Mouse (Mus musculus): ENCODE data around the gene Irf8. TPM values are rescaled to one million over a fixed set of nuclear protein-coding genes. Genes with fewer than 3 reads are reported as not detected.

Irf8 gene
- polyA plus RNA-seq, 1 experiment from 2014 or later = 3.1 TPM

DNA sequence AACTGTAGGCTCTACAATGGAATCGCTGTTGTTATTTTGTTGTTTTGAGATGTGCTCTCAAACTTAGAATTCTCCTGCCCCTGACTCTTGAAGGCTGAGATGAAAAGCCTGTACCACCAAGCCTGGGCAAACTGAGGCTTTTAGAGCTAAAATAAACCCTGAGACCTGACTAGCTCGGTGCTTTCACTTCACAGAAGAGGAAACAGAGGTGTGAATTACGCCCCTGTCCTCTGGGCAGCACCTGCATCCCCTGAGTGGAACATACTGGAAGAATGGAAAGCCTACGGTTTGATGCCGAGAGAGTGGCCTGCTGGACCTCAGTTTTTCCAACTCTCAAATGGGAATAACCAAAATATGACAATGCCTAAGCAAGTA is 10.6 kb upstream of the Irf8 start:
- H3K36me3 ChIP-seq (replicated peaks) = no peaks in the 10 kb centered on the region
- no peak overlapping the region for H3K4me2 ChIP-seq
- no peak overlapping the region for H3K4me3 ChIP-seq (replicated peaks)
- 0 out of 2 replicates have a peak, but pooled peaks cover 3% of the 10 kb centered on the region for H3K4me1 ChIP-seq
- no peak overlapping the region for H3K9ac ChIP-seq
- H3K27me3 ChIP-seq = no peaks in the 10 kb centered on the region
- H3K9me3 ChIP-seq = 0 out of 2 replicates have a peak, but pooled peaks cover 4% of the 10 kb centered on the region
- no peak overlapping the region for H3K27ac ChIP-seq
- ATAC-seq (ENCODE audit: low FRiP score) = no peak
- 92% methylated on average over 5 of the region's 5 CpGs for WGBS

DNA sequence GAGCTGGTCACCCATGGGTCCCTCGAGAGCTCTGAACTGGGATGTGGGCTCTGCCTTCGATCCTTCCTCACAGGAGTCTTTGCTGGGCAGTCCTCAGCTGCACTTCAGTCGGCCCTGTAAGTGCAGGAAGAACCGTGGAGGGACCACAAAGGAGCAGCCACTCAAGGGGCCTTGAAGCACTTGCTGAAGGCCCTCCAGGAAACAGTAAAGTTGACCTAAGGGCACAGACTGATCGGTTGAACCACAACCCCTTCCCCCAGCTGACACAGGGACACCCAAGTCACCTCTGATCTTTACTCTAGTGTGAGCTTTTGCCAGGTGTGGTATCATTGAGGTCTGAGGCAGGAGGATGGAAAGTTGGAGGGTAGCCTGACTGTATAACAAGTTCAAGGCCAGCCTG is 10.1 kb upstream of the Irf8 start:
- H3K27me3 ChIP-seq = no peaks in the 10 kb centered on the region
- 0 out of 2 replicates have a peak, but pooled peaks cover 3% of the 10 kb centered on the region for H3K4me1 ChIP-seq
- ATAC-seq (ENCODE audit: low FRiP score) = no peak
- no peaks in the 10 kb centered on the region for H3K36me3 ChIP-seq (replicated peaks)
- H3K4me3 ChIP-seq (replicated peaks) = no peak overlapping the region
- 77% methylated on average over 5 of the region's 5 CpGs for WGBS
- H3K9ac ChIP-seq = no peak overlapping the region
- no peak overlapping the region for H3K27ac ChIP-seq
- no peak overlapping the region for H3K4me2 ChIP-seq
- H3K9me3 ChIP-seq = 0 out of 2 replicates have a peak, but pooled peaks cover 4% of the 10 kb centered on the region

DNA sequence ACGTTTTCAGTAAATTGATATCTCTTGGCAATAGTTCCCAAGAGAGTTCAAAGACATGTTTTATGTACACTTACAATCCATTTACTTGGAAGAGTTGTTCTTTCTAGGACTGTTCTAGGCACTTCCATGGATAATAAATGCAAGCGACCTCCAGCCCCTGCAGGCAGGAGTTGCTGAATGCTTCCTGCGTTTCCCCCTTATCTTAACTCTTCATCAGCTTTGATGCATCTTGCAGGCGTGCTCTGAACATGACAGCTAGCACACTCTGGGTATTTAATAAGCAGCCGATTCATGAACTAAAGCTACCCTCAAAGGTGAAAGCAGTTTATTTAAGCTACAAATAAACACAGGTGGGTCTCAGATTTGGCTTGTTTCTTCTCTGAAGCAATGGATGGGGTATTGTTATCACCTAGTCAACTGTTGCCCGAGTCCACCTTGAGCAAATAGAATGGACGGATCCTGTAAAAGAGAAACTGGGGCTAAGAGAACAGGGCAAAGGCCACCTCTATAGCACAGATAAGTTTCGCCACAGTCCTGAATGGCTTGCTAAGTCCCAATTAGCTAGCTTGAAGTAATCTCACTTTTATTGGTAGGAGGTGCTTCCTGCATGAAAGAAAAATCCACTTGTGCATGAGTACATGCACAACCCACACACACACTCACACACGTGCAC is 7.5 kb upstream of the Irf8 start:
- H3K27ac ChIP-seq = no peak overlapping the region
- H3K9ac ChIP-seq = no peak overlapping the region
- H3K4me1 ChIP-seq = peaks cover 9% of the 10 kb centered on the region; the same call in 1 of the 2 replicates
- WGBS = 77% methylated on average over 9 of the region's 9 CpGs
- H3K9me3 ChIP-seq = no peaks in the 10 kb centered on the region
- H3K4me2 ChIP-seq = no peak overlapping the region
- no peak for ATAC-seq (ENCODE audit: low FRiP score)
- no peak overlapping the region for H3K4me3 ChIP-seq (replicated peaks)
- no peaks in the 10 kb centered on the region for H3K36me3 ChIP-seq (replicated peaks)
- peaks cover 20% of the 10 kb centered on the region for H3K27me3 ChIP-seq

DNA sequence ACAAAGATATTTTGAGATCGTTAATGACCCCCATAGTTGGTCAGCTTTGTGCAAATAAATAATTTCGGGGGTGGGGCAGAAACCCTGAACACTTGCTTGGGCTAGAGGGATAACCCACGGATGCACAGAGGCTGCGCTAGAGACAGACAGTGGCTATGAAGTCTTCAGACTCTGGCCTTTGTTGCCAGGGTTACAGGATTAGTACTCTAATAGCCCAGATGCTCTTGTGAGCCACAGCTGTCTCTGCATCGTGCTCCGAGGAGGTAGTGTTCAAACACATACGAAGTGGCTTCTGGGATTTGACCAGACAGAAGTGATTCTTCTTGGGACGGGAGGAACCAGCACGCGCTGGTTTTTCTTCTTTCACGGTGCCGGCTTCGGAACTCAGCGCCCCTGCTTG is 4.6 kb upstream of the Irf8 start:
- Histone ChIP-seq H3K9ac (no peak overlapping the region), H3K27me3 (peaks cover 47% of the 10 kb centered on the region), H3K36me3 (replicated peaks) (no peaks in the 10 kb centered on the region), H3K27ac (no peak overlapping the region), H3K4me1 (peaks cover 14% of the 10 kb centered on the region), H3K9me3 (no peaks in the 10 kb centered on the region), H3K4me2 (peak overlapping the region; percentile 25), H3K4me3 (replicated peaks) (no peak overlapping the region)
- no peak for ATAC-seq (ENCODE audit: low FRiP score)
- WGBS = 41% methylated on average over 14 of the region's 14 CpGs

DNA sequence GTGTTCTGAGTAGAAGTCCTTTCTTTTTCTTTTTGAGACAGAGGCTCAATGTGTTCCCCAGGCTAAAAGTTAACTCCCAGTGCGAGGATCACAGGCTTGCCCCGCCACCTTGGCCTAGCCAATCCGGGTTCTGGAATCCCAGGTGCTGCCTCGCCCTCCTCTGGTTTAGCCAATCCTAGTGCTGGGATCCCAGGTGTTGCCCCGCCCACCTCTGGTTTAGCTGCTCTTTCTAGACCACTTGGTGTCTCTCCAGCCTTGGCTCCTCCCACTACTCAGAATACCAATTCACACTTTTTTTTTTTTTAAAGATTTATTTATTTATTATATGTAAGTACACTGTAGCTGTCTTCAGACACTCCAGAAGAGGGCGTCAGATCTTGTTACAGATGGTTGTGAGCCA is 4.1 kb upstream of the Irf8 start:
- Histone ChIP-seq H3K4me2 (peak overlapping the region; percentile 25), H3K27me3 (peaks cover 52% of the 10 kb centered on the region), H3K9ac (no peak overlapping the region), H3K4me1 (peaks cover 18% of the 10 kb centered on the region), H3K27ac (no peak overlapping the region), H3K9me3 (no peaks in the 10 kb centered on the region), H3K36me3 (replicated peaks) (no peaks in the 10 kb centered on the region), H3K4me3 (replicated peaks) (no peak overlapping the region)
- no peak for ATAC-seq (ENCODE audit: low FRiP score)
- WGBS = 35% methylated on average over 5 of the region's 6 CpGs

DNA sequence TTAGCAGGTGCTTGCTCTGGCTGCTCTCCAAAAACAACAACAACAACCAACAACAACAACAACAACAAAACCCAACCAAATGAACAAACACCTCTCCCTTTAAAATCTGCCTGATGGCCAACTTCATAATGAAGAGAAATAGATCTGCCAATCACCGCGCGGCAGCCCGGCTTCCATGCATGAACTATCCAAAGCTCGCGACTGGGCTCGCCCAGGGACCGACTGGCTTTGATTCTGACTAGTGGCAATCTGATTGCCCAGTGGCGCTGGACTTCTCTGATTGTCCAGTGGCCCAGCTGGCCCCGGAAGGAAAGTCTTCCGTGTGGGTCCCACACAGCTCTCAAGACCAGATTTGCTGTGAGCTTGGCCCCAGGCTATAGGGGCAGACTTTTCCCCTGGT is 328 bp downstream of the Irf8 start:
- Histone ChIP-seq H3K36me3 (replicated peaks) (no peaks in the 10 kb centered on the region), H3K27me3 (peaks cover 64% of the 10 kb centered on the region), H3K4me1 (peaks cover 19% of the 10 kb centered on the region), H3K9me3 (no peaks in the 10 kb centered on the region), H3K27ac (no peak overlapping the region), H3K4me3 (replicated peaks) (peak overlapping the region; percentile 51), H3K9ac (peak overlapping the region; percentile 55), H3K4me2 (peak overlapping the region; percentile 96)
- 2% methylated on average over 11 of the region's 11 CpGs for WGBS
- ATAC-seq (ENCODE audit: low FRiP score) = 0 out of 2 replicates have a peak, but pooled peaks have one; percentile 59

DNA sequence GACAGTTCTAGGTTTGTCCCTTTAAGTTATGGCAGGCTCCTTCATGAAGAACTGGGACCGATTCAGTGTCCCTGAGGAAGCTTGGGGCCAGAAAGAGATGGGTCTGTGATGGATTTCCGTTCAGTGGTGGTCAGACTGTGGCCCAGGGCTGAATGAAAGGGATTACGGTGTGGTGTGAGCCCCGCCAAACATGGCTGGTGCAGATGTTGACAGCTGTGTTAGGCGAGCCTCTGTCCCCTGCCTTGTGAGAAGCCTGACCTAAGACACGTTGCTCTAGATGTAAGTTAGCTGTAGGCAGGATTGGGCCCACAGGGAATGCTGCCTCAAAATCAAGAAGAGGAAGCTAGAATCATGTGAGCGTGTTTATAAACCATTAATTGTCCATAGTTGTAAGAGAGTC is 1.0 kb downstream of the Irf8 start:
- Histone ChIP-seq H3K9me3 (no peaks in the 10 kb centered on the region), H3K36me3 (replicated peaks) (no peaks in the 10 kb centered on the region), H3K9ac (no peak overlapping the region), H3K4me2 (peak overlapping the region; percentile 96; the same call in 1 of the 2 replicates), H3K4me3 (replicated peaks) (no peak overlapping the region), H3K4me1 (peaks cover 13% of the 10 kb centered on the region), H3K27me3 (peaks cover 60% of the 10 kb centered on the region), H3K27ac (no peak overlapping the region)
- no peak for ATAC-seq (ENCODE audit: low FRiP score)
- WGBS = 61% methylated on average over 7 of the region's 7 CpGs

DNA sequence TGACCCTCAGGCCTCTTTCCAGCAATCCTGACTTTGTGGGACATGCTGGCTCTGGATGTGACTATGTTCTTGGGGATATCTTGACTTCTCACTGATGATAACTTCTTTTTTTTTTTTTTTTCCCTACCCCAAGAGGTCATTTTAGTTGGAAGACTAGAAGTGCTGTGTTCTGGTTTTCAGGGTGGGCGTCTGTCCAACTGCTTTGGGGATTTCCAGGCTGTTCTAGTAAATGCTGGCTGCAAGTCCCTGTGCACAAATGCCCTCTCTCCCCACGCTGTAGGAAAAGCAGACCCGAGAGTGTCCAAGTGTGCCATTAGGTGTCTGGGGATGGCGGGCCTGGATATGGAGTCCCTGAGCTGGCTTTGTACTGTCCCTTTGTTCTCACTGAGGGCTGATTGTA is 2.6 kb downstream of the Irf8 start:
- Histone ChIP-seq H3K27me3 (peaks cover 46% of the 10 kb centered on the region), H3K36me3 (replicated peaks) (no peaks in the 10 kb centered on the region), H3K9me3 (no peaks in the 10 kb centered on the region), H3K27ac (no peak overlapping the region), H3K9ac (no peak overlapping the region), H3K4me1 (peaks cover 19% of the 10 kb centered on the region), H3K4me2 (no peak overlapping the region), H3K4me3 (replicated peaks) (no peak overlapping the region)
- ATAC-seq (ENCODE audit: low FRiP score) = no peak
- 76% methylated on average over 4 of the region's 4 CpGs for WGBS

DNA sequence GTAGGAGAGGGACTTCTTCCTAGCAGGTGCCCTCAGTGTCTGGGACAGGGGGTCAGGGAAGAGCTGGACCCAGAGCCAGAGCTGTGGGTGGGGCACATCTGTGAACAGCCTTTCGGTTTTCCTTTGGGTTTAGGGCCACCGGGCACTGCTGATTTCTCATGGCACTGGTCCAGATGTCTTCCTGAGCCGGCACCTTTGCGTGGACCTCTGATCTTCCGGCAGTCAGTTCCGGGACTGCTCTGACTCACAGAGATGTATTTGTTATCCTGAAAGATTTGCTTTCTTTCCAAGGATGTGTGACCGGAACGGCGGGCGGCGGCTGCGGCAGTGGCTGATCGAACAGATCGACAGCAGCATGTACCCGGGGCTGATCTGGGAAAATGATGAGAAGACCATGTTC is 3.4 kb downstream of the Irf8 start:
- no peak overlapping the region for H3K4me3 ChIP-seq (replicated peaks)
- no peak overlapping the region for H3K4me2 ChIP-seq
- WGBS = 94% methylated on average over 15 of the region's 15 CpGs
- H3K4me1 ChIP-seq = peaks cover 23% of the 10 kb centered on the region
- H3K36me3 ChIP-seq (replicated peaks) = no peaks in the 10 kb centered on the region
- H3K9me3 ChIP-seq = no peaks in the 10 kb centered on the region
- no peak overlapping the region for H3K27ac ChIP-seq
- no peak overlapping the region for H3K9ac ChIP-seq
- ATAC-seq (ENCODE audit: low FRiP score) = no peak
- peaks cover 39% of the 10 kb centered on the region for H3K27me3 ChIP-seq

DNA sequence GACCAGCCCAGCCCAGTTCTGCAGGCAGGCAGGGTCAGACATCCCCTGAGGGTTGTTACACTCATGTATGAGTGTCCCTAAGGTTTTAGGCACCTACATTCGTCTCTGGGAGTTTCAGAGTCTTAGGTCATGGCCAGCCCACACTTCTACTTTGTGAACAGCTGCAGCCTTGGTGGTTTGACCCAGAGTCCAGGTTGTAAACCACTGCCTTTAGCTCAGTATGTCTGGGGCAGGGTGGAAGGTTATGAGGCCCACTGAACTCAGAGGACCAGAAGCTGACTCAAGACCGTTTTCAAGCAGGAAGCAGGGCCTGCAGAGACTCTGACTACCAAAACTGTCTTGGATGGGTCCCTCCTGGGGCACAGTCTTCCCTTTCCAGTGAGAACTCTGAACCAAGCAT is 4.4 kb downstream of the Irf8 start:
- H3K9ac ChIP-seq = no peak overlapping the region
- H3K27ac ChIP-seq = no peak overlapping the region
- WGBS = 81% methylated on average over 2 of the region's 2 CpGs
- no peak for ATAC-seq (ENCODE audit: low FRiP score)
- H3K36me3 ChIP-seq (replicated peaks) = no peaks in the 10 kb centered on the region
- no peaks in the 10 kb centered on the region for H3K9me3 ChIP-seq
- H3K27me3 ChIP-seq = peaks cover 28% of the 10 kb centered on the region
- H3K4me2 ChIP-seq = no peak overlapping the region
- H3K4me1 ChIP-seq = peaks cover 20% of the 10 kb centered on the region
- H3K4me3 ChIP-seq (replicated peaks) = no peak overlapping the region

DNA sequence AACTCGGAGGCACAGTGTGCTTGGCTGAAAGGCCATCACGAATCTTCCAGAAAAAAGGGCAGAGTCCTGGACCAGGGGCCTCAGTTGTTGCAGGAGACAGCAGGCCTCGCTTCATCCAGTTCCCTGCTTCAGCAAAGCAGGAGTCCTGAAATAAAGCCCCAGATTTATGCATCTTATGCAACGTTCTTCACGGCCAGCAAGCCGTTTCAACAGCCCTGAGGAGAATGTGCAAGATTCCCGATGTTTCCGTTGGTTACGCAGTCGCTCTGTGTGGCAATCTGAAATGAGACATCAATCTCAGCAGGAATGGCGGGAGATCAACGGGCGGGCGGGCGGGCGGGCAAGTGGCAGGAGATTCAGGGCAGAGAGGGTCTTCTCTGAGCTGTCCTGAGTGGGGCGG is 4.8 kb downstream of the Irf8 start:
- H3K27me3 ChIP-seq = peaks cover 24% of the 10 kb centered on the region
- ATAC-seq (ENCODE audit: low FRiP score) = no peak
- peaks cover 17% of the 10 kb centered on the region; the same call in 1 of the 2 replicates for H3K4me1 ChIP-seq
- no peak overlapping the region for H3K9ac ChIP-seq
- H3K4me2 ChIP-seq = no peak overlapping the region
- no peak overlapping the region for H3K4me3 ChIP-seq (replicated peaks)
- no peak overlapping the region for H3K27ac ChIP-seq
- H3K9me3 ChIP-seq = no peaks in the 10 kb centered on the region
- WGBS = 85% methylated on average over 17 of the region's 17 CpGs
- no peaks in the 10 kb centered on the region for H3K36me3 ChIP-seq (replicated peaks)

DNA sequence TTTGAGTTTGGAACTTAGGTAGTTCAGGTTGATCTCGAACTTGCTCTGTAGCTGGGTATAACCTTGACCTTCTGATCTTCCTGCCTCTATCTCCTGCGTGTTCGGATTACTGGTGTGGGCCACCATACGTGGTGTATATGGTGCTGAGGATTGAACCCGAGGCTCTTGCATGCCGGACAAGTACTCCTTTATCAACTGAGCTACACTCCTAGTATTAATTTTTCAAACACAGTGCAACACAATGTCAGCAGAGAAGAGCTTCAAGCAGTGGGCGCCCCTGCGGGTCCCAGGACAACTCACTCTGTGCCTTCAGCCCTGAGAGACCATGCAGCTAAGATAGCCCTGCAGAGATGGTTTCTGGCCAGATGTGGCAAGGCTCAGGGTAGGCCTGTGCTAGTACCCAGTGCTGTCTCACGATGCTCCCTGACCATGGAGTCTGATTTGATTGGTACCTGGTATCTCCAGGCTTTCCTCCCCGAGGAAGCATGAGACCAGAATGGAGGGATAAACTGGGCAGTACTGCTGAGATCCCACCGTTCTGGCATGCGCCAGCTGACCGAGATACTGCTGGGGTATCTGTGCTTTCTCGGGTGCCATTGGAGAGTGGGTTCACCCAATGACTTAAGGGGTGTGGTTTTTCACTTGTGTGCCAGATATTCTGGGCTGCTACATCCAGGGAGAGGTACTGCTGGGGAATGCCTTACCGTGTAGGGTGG is 5.8 kb downstream of the Irf8 start:
- no peak for ATAC-seq (ENCODE audit: low FRiP score)
- Histone ChIP-seq H3K36me3 (replicated peaks) (no peaks in the 10 kb centered on the region), H3K4me1 (peaks cover 12% of the 10 kb centered on the region; the same call in 1 of the 2 replicates), H3K4me3 (replicated peaks) (no peak overlapping the region), H3K9ac (no peak overlapping the region), H3K27ac (no peak overlapping the region), H3K9me3 (no peaks in the 10 kb centered on the region), H3K27me3 (peaks cover 16% of the 10 kb centered on the region), H3K4me2 (no peak overlapping the region)
- WGBS = 91% methylated on average over 15 of the region's 15 CpGs
